In the genomic region with DNA sequence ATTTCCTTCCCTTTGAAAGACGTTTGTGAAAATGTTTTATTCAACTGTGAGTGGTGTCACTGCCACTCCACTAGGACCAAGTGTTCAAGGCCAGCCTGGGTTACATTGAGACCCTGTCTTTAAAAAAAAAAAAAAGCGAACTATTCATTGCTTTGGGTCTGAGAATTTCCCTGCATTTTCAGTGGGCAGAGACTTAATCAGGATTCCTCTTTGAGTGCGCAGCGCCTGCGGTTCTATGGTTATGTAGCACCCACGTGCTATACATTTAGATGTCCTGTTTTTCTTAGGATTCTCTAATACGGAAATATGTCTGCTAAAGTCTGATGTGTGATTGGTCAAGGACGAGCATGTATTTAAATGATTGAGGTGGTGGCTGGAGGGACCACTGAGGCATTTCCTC, we compare ENCODE assay signal across 11 mouse cellular contexts. TPM values are rescaled to one million over a fixed set of nuclear protein-coding genes. Genes with fewer than 3 reads are reported as not detected.
DNase-seq lines count a peak whose midpoint lies in the region; ATAC-seq and TF ChIP-seq lines count a peak whose summit lies in the region.
"Had no signal": no experiment of that assay in that cellular context is flagged by ENCODE, and none has a peak within 500 bp of the region (broad histone marks: within the 10 kb centered on the region; RNA-seq: fewer than 3 reads in every experiment).

No protein-coding gene starts in this region.

- no peak overlapping the region for H3K9ac ChIP-seq in heart, adult 2 months (ENCODE audit: low read depth, low read length)
- H3K9ac ChIP-seq in forebrain, embryonic 14.5 days (ENCODE audit: low read length): peak overlapping the region; percentile 94
- no peak overlapping the region for H3K9ac ChIP-seq in liver, embryonic 13.5 days

- peak overlapping the region; percentile 75 for H3K4me2 ChIP-seq in forebrain, embryonic 14.5 days (ENCODE audit: low read length)
- peak overlapping the region; percentile 86 for H3K4me2 ChIP-seq in liver, embryonic 13.5 days

- H3K9me3 ChIP-seq in forebrain, embryonic 14.5 days (replicated peaks; ENCODE audit: control insufficient read depth, low read length): no peaks in the 10 kb centered on the region
- no peaks in the 10 kb centered on the region for H3K9me3 ChIP-seq in liver, embryonic 13.5 days (replicated peaks)

- no peak for TF ChIP-seq CTCF in heart, adult 2 months (IDR thresholded peaks at IDR 0.05)

- no peak for ATAC-seq in forebrain, embryonic 14.5 days
- no peak for ATAC-seq in liver, embryonic 13.5 days (ENCODE audit: low read depth)

- H3K4me1 ChIP-seq in heart, adult 2 months (ENCODE audit: control insufficient read depth, insufficient read depth, low read length): peaks cover 3% of the 10 kb centered on the region
- H3K4me1 ChIP-seq in forebrain, embryonic 14.5 days (ENCODE audit: control insufficient read depth, insufficient read depth, low read length): peaks cover 16% of the 10 kb centered on the region
- H3K4me1 ChIP-seq in liver, embryonic 13.5 days (replicated peaks): peaks cover 17% of the 10 kb centered on the region

- no peak overlapping the region; the same call in 1 of the 2 replicates for H3K27ac ChIP-seq in heart, adult 2 months
- no peak overlapping the region for H3K27ac ChIP-seq in forebrain, embryonic 14.5 days (ENCODE audit: low read depth, low read length)
- no peak overlapping the region for H3K27ac ChIP-seq in liver, embryonic 13.5 days

- peak overlapping the region; percentile 74 for H3K4me3 ChIP-seq in heart, adult 2 months
- H3K4me3 ChIP-seq in forebrain, embryonic 14.5 days (ENCODE audit: low read depth, low read length): peak overlapping the region; percentile 84
- H3K4me3 ChIP-seq in liver, embryonic 13.5 days (replicated peaks): no peak overlapping the region; the same call in 1 of the 2 replicates

- H3K79me2 ChIP-seq in heart, adult 2 months (replicated peaks; ENCODE audit: control insufficient read depth, insufficient read depth, low read length): no peaks in the 10 kb centered on the region

- TF ChIP-seq POLR2A in heart, adult 2 months (IDR thresholded peaks at IDR 0.05; ENCODE audit: insufficient read depth, low read depth, low read length): no peak

- intact Hi-C loops in heart, adult 2 months (cut with DNase I): loop anchor here (2.0 kb wide), 1 partner anchor 16 kb away; a partner anchor contains a TSS
- intact Hi-C loops in heart, postnatal 25 days (cut with DNase I): loop anchor here (2.0 kb wide), 1 partner anchor 30 kb away; no protein-coding TSS in a partner anchor

- DNase-seq in heart, adult 2 months: no peak
- no peak for DNase-seq in heart, postnatal 25 days (ENCODE audit: low spot score)
- DNase-seq in 3T3-L1 (ENCODE audit: low read depth, low spot score): peak; percentile 1
- DNase-seq in forebrain, embryonic 14.5 days (ENCODE audit: low spot score): peak; percentile 6
- DNase-seq in liver, embryonic 13.5 days: no peak
- DNase-seq in urinary bladder, postnatal 36 days (ENCODE audit: low spot score in 2 of 2): no peak
- no peak for DNase-seq in cerebellum, postnatal 25 days
- DNase-seq in adrenal gland, adult (ENCODE audit: inconsistent age in 2 of 2, low spot score in 1 of 2): no peak
- DNase-seq: adrenal gland, postnatal 25 days had no signal

- WGBS in heart, adult 2 months: 44% methylated on average over 8 of the region's 8 CpGs
- 54% methylated on average over 8 of the region's 8 CpGs for WGBS in forebrain, embryonic 14.5 days
- WGBS in liver, embryonic 13.5 days (ENCODE audit: insufficient replicate concordance): 64% methylated on average over 8 of the region's 8 CpGs

- no peak for TF ChIP-seq EP300 in heart, adult 2 months (IDR thresholded peaks at IDR 0.05; ENCODE audit: insufficient read depth, low read depth, low read length)

- H3K36me3 ChIP-seq in heart, adult 2 months (ENCODE audit: control insufficient read depth, insufficient read depth, low read length): no peaks in the 10 kb centered on the region
- peaks cover 36% of the 10 kb centered on the region for H3K36me3 ChIP-seq in forebrain, embryonic 14.5 days (ENCODE audit: control insufficient read depth, insufficient read depth, low read length)
- H3K36me3 ChIP-seq in liver, embryonic 13.5 days: peaks cover 6% of the 10 kb centered on the region; the same call in 1 of the 2 replicates

- H3K27me3 ChIP-seq in heart, adult 2 months (ENCODE audit: control insufficient read depth, insufficient read depth, low read length): no peaks in the 10 kb centered on the region
- H3K27me3 ChIP-seq in forebrain, embryonic 14.5 days (replicated peaks; ENCODE audit: control insufficient read depth, insufficient read depth, low read length): no peaks in the 10 kb centered on the region
- H3K27me3 ChIP-seq in liver, embryonic 13.5 days: no peaks in the 10 kb centered on the region
- H3K27me3 ChIP-seq: megakaryocyte, embryonic 14.5 days had no signal

RNA-seq across cellular contexts. Expression of a gene that starts 1.2 kb away (rescaled TPM):
- 1 to 10 TPM; 3.2 to 5.6 TPM for total RNA-seq in heart, adult 2 months (2021)
- 5.0 and 7.6 TPM in 2 replicates for polyA plus RNA-seq in heart, adult 2 months (2012; rRNA removed)
- total RNA-seq in heart, postnatal 25 days (2021): 1 to 10 TPM; 5.2 to 6.1 TPM
- polyA plus RNA-seq in forebrain, embryonic 14.5 days (2014; fragmentation: Nextera tagmentation; extraction: Ambion mirVana): 15.8 and 17.0 TPM in 2 replicates
- polyA plus RNA-seq in liver, embryonic 13.5 days (2015; fragmentation: Nextera tagmentation; extraction: Ambion mirVana): 0.54 and 0.68 TPM in 2 replicates

RNA-seq across cellular contexts. Expression of a gene that starts 16.7 kb away (rescaled TPM):
- total RNA-seq in heart, adult 2 months (2021): 10 to 100 TPM; 10.2 to 10.4 TPM
- polyA plus RNA-seq in heart, adult 2 months (2012; rRNA removed): 3.7 and 7.1 TPM in 2 replicates
- total RNA-seq in heart, postnatal 25 days (2021): 10 to 100 TPM; 10.2 to 12.4 TPM
- polyA plus RNA-seq in forebrain, embryonic 14.5 days (2014; fragmentation: Nextera tagmentation; extraction: Ambion mirVana): 18.3 and 23.9 TPM in 2 replicates
- 3.5 and 4.9 TPM in 2 replicates for polyA plus RNA-seq in liver, embryonic 13.5 days (2015; fragmentation: Nextera tagmentation; extraction: Ambion mirVana)

RNA-seq across cellular contexts. Expression of a gene that starts 30.9 kb away (rescaled TPM):
- total RNA-seq in heart, adult 2 months (2021): 10 to 100 TPM; 10.1 to 10.8 TPM
- polyA plus RNA-seq in heart, adult 2 months (2012; rRNA removed): 3.1 and 5.7 TPM in 2 replicates
- total RNA-seq in heart, postnatal 25 days (2021): 10 to 100 TPM; 12.4 to 12.7 TPM
- 23.0 and 34.3 TPM in 2 replicates for polyA plus RNA-seq in forebrain, embryonic 14.5 days (2014; fragmentation: Nextera tagmentation; extraction: Ambion mirVana)
- polyA plus RNA-seq in liver, embryonic 13.5 days (2015; fragmentation: Nextera tagmentation; extraction: Ambion mirVana): 3.5 and 5.0 TPM in 2 replicates

RNA-seq across cellular contexts. Expression of a gene that starts 58.2 kb away (rescaled TPM):
- total RNA-seq in heart, adult 2 months (2021): not detected
- 0.03 and 0.37 TPM in 2 replicates for polyA plus RNA-seq in heart, adult 2 months (2012; rRNA removed)
- not detected for total RNA-seq in heart, postnatal 25 days (2021)
- 0.17 and 0.20 TPM in 2 replicates for polyA plus RNA-seq in forebrain, embryonic 14.5 days (2014; fragmentation: Nextera tagmentation; extraction: Ambion mirVana)
- polyA plus RNA-seq in liver, embryonic 13.5 days (2015; fragmentation: Nextera tagmentation; extraction: Ambion mirVana): not detected in 2 replicates
- total RNA-seq: adrenal gland, postnatal 25 days; gastrocnemius, adult 18-20 months had no signal

Comparison
In these comparisons a context has a peak if more than half of its experiments do, and no peak if none do; other contexts are left out.
1. DNase-seq: peak in 3T3-L1 (single experiment) and forebrain, embryonic 14.5 days (single experiment); none in heart, adult 2 months (0 of 2), heart, postnatal 25 days (single experiment), liver, embryonic 13.5 days (single experiment), urinary bladder, postnatal 36 days (0 of 2), cerebellum, postnatal 25 days (0 of 2) and adrenal gland, adult (0 of 2).